Mouse (Mus musculus) gastrocnemius, postnatal 4 days (tissue): ENCODE measurements around the gene Bsnd. TPM values are rescaled to one million over a fixed set of nuclear protein-coding genes. Genes with fewer than 3 reads are reported as not detected.
A peak's percentile ranks its signal among the peaks of the same experiment; 100 is the strongest.

Source experiments
- DNase-seq, 2 experiments: peaks; one replicate each; pipeline ENCODE4 v3.0.0; 2021 to 2022; ENCODE audit warnings: low spot score in 2 of 2, mixed read lengths in 2 of 2
- total RNA-seq, 2 experiments: library from RNA; stranded (reverse); gene quantifications; 2 replicates each; pipeline ENCODE4 v1.2.3; 2021

The Bsnd gene
- total RNA-seq, 2 experiments from 2014 or later: 0.18 to 0.25 TPM

DNA sequence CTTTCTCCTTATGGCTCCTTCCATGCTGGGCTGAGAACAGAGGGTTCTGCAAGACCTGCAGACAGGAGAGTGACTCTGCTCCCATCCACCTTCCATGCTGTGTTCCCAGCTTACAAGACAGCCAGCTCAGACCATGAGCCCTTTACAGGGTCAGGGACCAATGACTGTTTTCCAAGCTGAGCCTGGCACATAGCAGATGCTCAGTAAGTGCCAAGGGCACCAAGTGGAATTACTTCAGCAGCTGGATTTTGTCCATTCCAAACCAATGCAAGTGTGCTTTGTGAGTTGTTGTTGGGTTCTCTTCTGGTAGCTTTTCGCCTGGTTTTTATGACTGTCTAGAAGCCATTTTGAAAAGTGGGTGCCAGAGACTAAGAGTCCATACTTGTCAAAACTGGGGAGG is 8.3 kb downstream of the Bsnd start:
- DNase-seq: no peak

GRCm38 (mm10) chr4:106483215-106483727 is 8.8 kb downstream of the Bsnd start:
- DNase-seq: no peak

- DNase-seq: no peak
These were observed 11.5 kb downstream of the Bsnd start for GRCm38 (mm10) chr4:106480545-106480944.

- no peak for DNase-seq
These were observed 17.8 kb downstream of the Bsnd start for GRCm38 (mm10) chr4:106474241-106474640.

GRCm38 (mm10) chr4:106472335-106472734 is 19.7 kb downstream of the Bsnd start:
- peak in 1 of 2 experiments; percentile 50 for DNase-seq

- DNase-seq: no peak
These were observed 21.2 kb downstream of the Bsnd start for GRCm38 (mm10) chr4:106470921-106471320.

DNA sequence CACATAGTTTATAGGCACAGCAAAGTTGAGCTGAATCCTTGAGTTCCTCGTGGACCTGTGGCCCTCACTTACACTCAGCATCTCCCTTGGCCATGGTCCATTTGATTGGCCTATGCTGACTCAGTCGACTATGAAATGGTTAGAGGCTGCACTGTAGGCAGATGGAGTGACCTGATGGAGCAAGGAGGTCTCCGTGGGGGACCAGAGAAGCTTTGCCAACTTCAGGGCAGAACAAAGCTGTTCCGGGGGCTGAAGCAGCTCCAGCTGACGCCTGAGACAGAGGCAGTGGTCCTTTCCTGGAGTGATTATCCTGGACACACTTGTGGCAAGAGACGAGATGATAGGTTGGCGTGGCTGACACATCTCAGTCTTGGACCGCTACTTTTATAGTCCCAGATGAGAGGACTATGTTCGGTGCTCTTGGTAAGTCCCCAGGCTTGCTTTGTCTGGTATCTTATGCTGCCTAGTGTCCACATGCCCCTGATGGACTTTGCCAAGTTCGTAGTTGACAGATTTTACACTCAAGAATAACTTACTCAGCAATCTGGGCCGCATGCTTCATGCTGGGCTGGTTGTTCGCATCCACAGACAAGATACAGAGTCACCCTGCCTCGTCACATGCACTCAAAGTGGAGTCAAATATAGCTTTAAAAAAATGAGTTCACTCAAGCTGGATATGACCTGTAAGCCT is 24.5 kb downstream of the Bsnd start:
- no peak for DNase-seq

GRCm38 (mm10) chr4:106463174-106463801 is 28.8 kb downstream of the Bsnd start:
- DNase-seq: no peak

GRCm38 (mm10) chr4:106462524-106462923 is 29.6 kb downstream of the Bsnd start:
- no peak for DNase-seq

DNA sequence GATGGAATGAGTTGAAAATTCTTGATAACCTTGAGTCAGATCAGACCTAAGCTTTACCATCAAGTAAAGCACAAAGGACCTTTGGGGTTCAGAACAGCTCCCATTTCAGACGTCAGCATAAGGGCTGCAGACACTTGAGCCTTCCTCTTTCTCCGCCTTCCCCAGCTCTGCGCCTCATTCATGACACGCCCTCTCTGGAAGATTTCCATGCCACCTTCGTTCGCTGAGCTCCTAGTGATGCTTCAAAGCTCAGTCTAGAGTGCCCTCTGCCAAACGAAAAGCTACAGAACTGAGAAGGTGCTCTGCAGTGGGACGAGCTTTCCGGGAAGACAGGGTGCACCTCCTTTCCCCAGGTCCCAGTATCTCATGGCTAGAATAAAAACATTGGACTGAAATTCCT is 30.1 kb downstream of the Bsnd start:
- DNase-seq: no peak

DNA sequence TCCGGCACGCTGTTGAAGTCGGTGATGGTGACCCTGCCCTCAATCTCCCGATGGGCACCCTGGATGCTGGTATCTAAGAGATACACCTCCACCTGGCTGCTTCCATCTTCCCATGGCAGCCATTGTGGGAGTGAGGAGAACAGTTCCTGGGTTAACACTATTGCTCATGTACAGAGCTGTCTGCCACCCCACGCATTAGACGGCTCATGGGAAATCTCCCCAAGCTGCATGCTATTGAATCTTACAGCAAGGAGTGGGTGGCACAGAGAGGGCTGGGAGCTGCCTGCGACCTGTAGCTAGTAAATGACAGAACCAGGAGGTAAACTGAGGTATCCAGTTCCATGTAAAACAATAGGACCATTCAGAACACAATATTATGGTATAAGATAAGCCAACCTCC is 37.5 kb downstream of the Bsnd start:
- no peak for DNase-seq

- DNase-seq: no peak
These were observed 38.6 kb downstream of the Bsnd start for GRCm38 (mm10) chr4:106453516-106453915.

DNA sequence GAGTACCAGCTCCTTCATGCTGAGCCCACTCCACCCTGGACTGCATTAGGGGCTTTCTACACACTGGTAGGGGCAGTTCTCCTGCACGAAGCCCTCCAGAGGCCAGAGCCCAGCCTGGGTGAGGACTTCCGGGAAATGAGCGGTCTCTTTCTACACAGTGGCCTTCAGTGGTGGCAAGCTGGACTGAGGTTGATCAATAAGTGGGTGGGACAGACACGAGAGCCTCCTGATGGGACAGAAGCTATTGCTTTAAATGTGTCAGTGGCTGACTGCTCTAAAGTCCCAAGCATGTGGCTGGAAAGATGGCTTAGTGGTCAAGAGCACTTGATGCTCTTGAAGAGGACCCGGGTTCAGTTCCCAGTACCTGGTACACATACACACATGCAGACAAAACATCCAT is 39.0 kb downstream of the Bsnd start:
- no peak for DNase-seq

- DNase-seq: no peak
These were observed 39.7 kb downstream of the Bsnd start for GRCm38 (mm10) chr4:106452401-106452800.

DNA sequence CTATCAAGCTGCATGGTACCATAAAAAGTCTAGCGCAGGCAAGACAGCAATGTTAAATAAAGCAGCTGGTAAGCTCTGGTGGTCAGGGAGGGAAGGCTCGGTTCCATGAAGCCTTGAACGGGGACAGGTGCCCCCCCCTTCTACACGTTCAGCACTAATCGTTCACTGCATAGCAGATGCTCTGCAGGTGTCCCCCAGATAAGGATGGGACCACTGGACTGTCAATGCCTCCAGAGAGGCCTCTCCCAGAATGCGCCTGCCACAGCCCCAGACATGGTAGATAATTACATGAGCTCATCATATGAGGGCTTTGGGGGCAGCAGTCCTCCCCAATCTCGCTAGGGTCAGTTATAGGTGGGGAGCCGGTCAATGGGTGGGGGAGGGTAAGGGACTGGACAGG is 42.8 kb downstream of the Bsnd start:
- DNase-seq: no peak

GRCm38 (mm10) chr4:106443182-106443581 is 48.9 kb downstream of the Bsnd start:
- DNase-seq: no peak

GRCm38 (mm10) chr4:106438763-106439162 is 53.3 kb downstream of the Bsnd start:
- no peak for DNase-seq

DNA sequence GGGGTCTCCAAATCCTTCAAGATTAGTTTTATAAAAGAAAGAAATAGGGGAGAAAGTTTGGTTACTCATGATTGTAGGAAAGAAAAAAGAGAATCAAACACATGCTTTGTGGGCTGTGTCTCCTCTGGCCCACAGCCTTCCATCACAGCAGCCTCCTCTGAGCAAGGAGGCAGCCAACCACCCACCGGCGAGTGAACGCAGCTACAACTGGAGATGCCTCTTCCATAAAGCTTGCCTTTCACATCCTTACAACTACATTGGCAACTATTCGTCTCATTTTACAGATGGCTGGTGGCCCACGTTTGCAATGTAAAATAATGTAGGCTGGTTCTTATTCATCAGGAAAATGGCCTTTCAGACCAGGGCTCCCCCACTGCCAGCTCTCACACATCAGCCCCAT is 54.9 kb downstream of the Bsnd start:
- no peak for DNase-seq

- DNase-seq: no peak
These were observed 55.6 kb downstream of the Bsnd start for GRCm38 (mm10) chr4:106436475-106436874.

DNA sequence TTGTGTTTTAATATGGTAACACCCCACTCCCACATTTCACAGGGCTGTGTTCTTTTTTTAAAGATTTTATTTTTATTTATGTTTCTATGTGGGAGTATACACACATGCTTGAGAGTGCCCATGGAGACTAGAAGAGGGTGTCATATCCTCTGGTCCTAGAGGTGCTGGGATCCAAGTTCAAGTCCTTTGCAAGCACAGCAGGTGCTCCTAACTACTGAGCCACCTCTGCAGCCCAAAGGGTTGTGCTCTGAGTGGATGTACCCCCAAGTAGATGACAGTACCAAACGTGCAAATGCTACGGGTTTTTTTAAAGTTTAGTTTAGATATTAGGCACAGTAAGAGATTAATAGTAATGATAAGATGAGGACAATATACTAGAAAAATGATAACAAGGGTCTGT is 56.7 kb downstream of the Bsnd start:
- no peak for DNase-seq
